Mouse (Mus musculus): ENCODE data around the gene Mapt. TPM values are rescaled to one million over a fixed set of nuclear protein-coding genes. Genes with fewer than 3 reads are reported as not detected.
"Not testable (repeated sequence)": the region's sequence is repeated elsewhere in the genome, so short reads cannot be mapped to it uniquely, and the experiment has no call there.

The Mapt gene
- polyA plus RNA-seq, 1 experiment from 2014 or later: 33.0 TPM

DNA sequence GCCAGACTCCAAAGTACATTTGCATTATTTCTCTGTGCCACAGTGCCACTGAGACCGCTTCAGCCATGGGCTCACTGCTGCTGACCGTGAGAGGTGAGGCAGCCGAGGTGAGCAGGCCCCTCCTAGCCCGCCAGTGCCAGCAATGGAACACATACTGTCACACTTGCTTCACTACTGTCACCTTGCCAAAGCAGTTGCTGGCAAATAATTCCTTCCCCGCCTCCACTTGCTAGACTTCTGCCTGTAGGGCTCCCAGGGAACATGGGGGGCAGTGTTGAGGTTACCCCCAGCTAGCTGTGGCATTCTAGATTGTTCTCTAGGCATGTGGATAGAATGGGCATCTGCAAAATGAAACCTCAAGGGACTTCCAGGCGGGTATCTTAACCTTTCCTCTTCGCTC is 6.0 kb downstream of the Mapt start:
- Histone ChIP-seq H3K27ac (ENCODE audit: low read depth, low read length) (no peak overlapping the region), H3K4me2 (ENCODE audit: low read depth, low read length, severe bottlenecking) (no peak overlapping the region), H3K9ac (ENCODE audit: low read length) (no peak overlapping the region), H3K9me3 (ENCODE audit: control insufficient read depth, low read length) (no peaks in the 10 kb centered on the region), H3K27me3 (ENCODE audit: control insufficient read depth, insufficient read depth, low read length) (peaks cover 36% of the 10 kb centered on the region), H3K4me1 (replicated peaks; ENCODE audit: control insufficient read depth, insufficient read depth, low read length) (peaks cover 5% of the 10 kb centered on the region), H3K4me3 (ENCODE audit: low read depth, low read length) (no peak overlapping the region), H3K36me3 (ENCODE audit: control insufficient read depth, insufficient read depth, low read length) (no peaks in the 10 kb centered on the region)
- DNase-seq (ENCODE audit: low spot score) (no peak), ATAC-seq (replicated peaks; ENCODE audit: low FRiP score) (no peak)
- WGBS: 70% methylated on average over 7 of the region's 7 CpGs

GRCm38 (mm10) chr11:104237958-104238747 is 7.0 kb downstream of the Mapt start:
- H3K27ac ChIP-seq (ENCODE audit: low read depth, low read length): no peak overlapping the region

GRCm38 (mm10) chr11:104245478-104245877 is 14.3 kb downstream of the Mapt start:
- H3K27ac ChIP-seq (ENCODE audit: low read depth, low read length); H3K4me2 ChIP-seq (ENCODE audit: low read depth, low read length, severe bottlenecking); H3K9ac ChIP-seq (ENCODE audit: low read length); H3K4me3 ChIP-seq (ENCODE audit: low read depth, low read length); H3K27me3 ChIP-seq (ENCODE audit: control insufficient read depth, insufficient read depth, low read length); H3K9me3 ChIP-seq (ENCODE audit: control insufficient read depth, low read length); ATAC-seq (replicated peaks; ENCODE audit: low FRiP score); H3K36me3 ChIP-seq (ENCODE audit: control insufficient read depth, insufficient read depth, low read length); H3K4me1 ChIP-seq (replicated peaks; ENCODE audit: control insufficient read depth, insufficient read depth, low read length); DNase-seq (ENCODE audit: low spot score): not testable (repeated sequence)
- 78% methylated on average over 6 of the region's 6 CpGs for WGBS

More at GRCm38 (mm10) chr11:104237958-104238747, 7.0 kb downstream of the Mapt start:
- no peaks in the 10 kb centered on the region for H3K36me3 ChIP-seq (ENCODE audit: control insufficient read depth, insufficient read depth, low read length)
- DNase-seq (ENCODE audit: low spot score): no peak
- H3K4me3 ChIP-seq (ENCODE audit: low read depth, low read length): no peak overlapping the region
- no peak overlapping the region for H3K4me2 ChIP-seq (ENCODE audit: low read depth, low read length, severe bottlenecking)
- no peaks in the 10 kb centered on the region for H3K9me3 ChIP-seq (ENCODE audit: control insufficient read depth, low read length)
- 69% methylated on average over 13 of the region's 13 CpGs for WGBS
- no peak overlapping the region for H3K9ac ChIP-seq (ENCODE audit: low read length)
- peaks cover 27% of the 10 kb centered on the region for H3K27me3 ChIP-seq (ENCODE audit: control insufficient read depth, insufficient read depth, low read length)
- no peak for ATAC-seq (replicated peaks; ENCODE audit: low FRiP score)
- H3K4me1 ChIP-seq (replicated peaks; ENCODE audit: control insufficient read depth, insufficient read depth, low read length): no peaks in the 10 kb centered on the region; the same call in 1 of the 2 replicates

DNA sequence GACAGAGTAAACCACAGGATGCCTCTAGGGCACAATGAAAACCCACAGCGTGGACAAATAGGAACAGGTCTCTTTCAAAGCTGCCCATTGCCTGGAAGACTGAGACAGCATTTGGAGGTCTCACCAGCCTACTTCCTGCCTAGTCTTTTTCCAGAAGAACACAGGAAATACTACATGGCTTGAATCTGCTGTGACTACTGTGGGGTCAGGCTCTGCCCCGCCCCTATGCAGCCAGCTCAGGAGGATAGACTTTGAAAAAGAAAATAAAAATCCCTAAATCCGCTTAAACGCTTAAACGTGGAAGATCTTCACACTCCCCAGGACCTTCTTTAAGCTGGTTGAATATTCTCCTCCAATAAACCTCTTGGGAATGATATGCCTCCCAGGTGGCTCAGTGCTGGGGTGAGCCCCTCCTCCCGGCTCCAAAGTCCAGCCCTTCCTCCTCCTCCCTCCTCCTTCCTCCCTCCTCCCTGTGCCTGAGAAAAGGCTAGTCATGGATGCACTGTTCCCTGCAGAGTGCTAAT is 15.0 kb downstream of the Mapt start:
- no peak for ATAC-seq (replicated peaks; ENCODE audit: low FRiP score)
- peak; percentile 43 for DNase-seq (ENCODE audit: low spot score)
- Histone ChIP-seq H3K9me3 (ENCODE audit: control insufficient read depth, low read length) (no peaks in the 10 kb centered on the region), H3K27me3 (ENCODE audit: control insufficient read depth, insufficient read depth, low read length) (no peaks in the 10 kb centered on the region), H3K36me3 (ENCODE audit: control insufficient read depth, insufficient read depth, low read length) (no peaks in the 10 kb centered on the region), H3K27ac (ENCODE audit: low read depth, low read length) (no peak overlapping the region), H3K4me3 (ENCODE audit: low read depth, low read length) (no peak overlapping the region), H3K4me1 (replicated peaks; ENCODE audit: control insufficient read depth, insufficient read depth, low read length) (no peaks in the 10 kb centered on the region), H3K9ac (ENCODE audit: low read length) (no peak overlapping the region), H3K4me2 (ENCODE audit: low read depth, low read length, severe bottlenecking) (no peak overlapping the region)
- 20% methylated on average over 6 of the region's 6 CpGs for WGBS

DNA sequence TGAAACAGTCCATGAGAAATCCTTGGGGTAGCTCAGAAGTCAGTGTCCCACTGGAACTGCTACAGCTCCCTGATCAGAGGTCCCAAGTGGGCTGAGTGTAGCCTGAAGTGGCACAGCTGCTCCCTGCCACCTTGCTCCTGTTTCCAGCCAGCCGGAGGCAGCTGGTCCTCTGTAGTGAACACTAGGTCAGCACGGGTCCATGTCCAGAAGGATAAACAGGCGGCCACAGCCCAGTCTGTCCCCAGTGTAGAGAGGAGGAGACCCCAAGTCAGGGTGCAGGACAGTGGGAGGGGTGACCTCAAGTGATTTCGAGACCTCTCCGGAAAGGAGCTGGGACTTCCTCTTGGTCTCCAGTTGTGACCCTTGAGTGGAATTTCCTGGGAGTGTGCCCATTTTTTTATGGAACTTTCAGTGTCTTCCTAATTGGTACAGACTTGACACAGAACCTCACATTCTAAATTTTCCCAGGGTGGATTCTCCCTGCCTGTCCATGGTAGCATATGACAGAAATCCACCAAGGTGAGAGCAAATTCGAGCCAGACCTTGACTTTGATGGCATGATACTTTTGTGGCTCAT is 16.0 kb downstream of the Mapt start:
- Histone ChIP-seq H3K27me3 (ENCODE audit: control insufficient read depth, insufficient read depth, low read length) (no peaks in the 10 kb centered on the region), H3K36me3 (ENCODE audit: control insufficient read depth, insufficient read depth, low read length) (no peaks in the 10 kb centered on the region), H3K4me1 (replicated peaks; ENCODE audit: control insufficient read depth, insufficient read depth, low read length) (no peaks in the 10 kb centered on the region), H3K9ac (ENCODE audit: low read length) (no peak overlapping the region), H3K4me3 (ENCODE audit: low read depth, low read length) (no peak overlapping the region), H3K9me3 (ENCODE audit: control insufficient read depth, low read length) (no peaks in the 10 kb centered on the region), H3K27ac (ENCODE audit: low read depth, low read length) (no peak overlapping the region), H3K4me2 (ENCODE audit: low read depth, low read length, severe bottlenecking) (no peak overlapping the region)
- DNase-seq (ENCODE audit: low spot score): no peak
- no peak for ATAC-seq (replicated peaks; ENCODE audit: low FRiP score)
- 81% methylated on average over 6 of the region's 6 CpGs for WGBS

DNA sequence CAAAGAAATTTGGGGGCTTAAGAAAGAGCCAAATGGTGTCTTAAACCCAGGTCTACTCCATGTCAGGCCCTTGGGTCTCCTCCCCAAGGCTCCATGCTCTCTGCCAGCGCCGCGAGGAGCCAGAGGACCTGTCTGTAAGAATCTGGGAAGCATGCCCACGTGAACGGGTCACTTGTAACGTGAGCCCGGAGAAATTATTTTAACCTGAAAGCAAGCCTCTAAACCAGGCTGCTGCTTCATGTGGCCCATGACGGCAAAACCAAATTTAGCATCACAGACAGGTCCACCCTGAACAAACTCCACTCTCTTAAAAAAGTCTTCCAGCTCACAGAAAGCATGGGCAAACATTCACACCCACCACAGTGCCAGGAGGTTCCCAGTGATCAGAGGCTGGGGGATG is 18.2 kb downstream of the Mapt start:
- Histone ChIP-seq H3K9me3 (ENCODE audit: control insufficient read depth, low read length) (no peaks in the 10 kb centered on the region), H3K9ac (ENCODE audit: low read length) (no peak overlapping the region), H3K36me3 (ENCODE audit: control insufficient read depth, insufficient read depth, low read length) (no peaks in the 10 kb centered on the region), H3K27ac (ENCODE audit: low read depth, low read length) (no peak overlapping the region), H3K27me3 (ENCODE audit: control insufficient read depth, insufficient read depth, low read length) (no peaks in the 10 kb centered on the region), H3K4me1 (replicated peaks; ENCODE audit: control insufficient read depth, insufficient read depth, low read length) (no peaks in the 10 kb centered on the region), H3K4me2 (ENCODE audit: low read depth, low read length, severe bottlenecking) (no peak overlapping the region), H3K4me3 (ENCODE audit: low read depth, low read length) (no peak overlapping the region)
- 83% methylated on average over 8 of the region's 8 CpGs for WGBS
- DNase-seq (ENCODE audit: low spot score): no peak
- no peak for ATAC-seq (replicated peaks; ENCODE audit: low FRiP score)

- WGBS: 93% methylated on average over 6 of the region's 6 CpGs
- no peaks in the 10 kb centered on the region for H3K36me3 ChIP-seq (ENCODE audit: control insufficient read depth, insufficient read depth, low read length)
- no peak for ATAC-seq (replicated peaks; ENCODE audit: low FRiP score)
These were observed 19.9 kb downstream of the Mapt start for GRCm38 (mm10) chr11:104251121-104251520.

GRCm38 (mm10) chr11:104252094-104252493 is 20.9 kb downstream of the Mapt start:
- no peaks in the 10 kb centered on the region for H3K36me3 ChIP-seq (ENCODE audit: control insufficient read depth, insufficient read depth, low read length)
- no peaks in the 10 kb centered on the region for H3K27me3 ChIP-seq (ENCODE audit: control insufficient read depth, insufficient read depth, low read length)
- no peak overlapping the region for H3K27ac ChIP-seq (ENCODE audit: low read depth, low read length)
- no peak overlapping the region for H3K4me2 ChIP-seq (ENCODE audit: low read depth, low read length, severe bottlenecking)
- H3K4me3 ChIP-seq (ENCODE audit: low read depth, low read length): no peak overlapping the region
- no peaks in the 10 kb centered on the region for H3K4me1 ChIP-seq (replicated peaks; ENCODE audit: control insufficient read depth, insufficient read depth, low read length)
- 83% methylated on average over 3 of the region's 3 CpGs for WGBS
- no peak overlapping the region for H3K9ac ChIP-seq (ENCODE audit: low read length)
- ATAC-seq (replicated peaks; ENCODE audit: low FRiP score): no peak
- no peaks in the 10 kb centered on the region for H3K9me3 ChIP-seq (ENCODE audit: control insufficient read depth, low read length)
- no peak for DNase-seq (ENCODE audit: low spot score)

More at GRCm38 (mm10) chr11:104251121-104251520, 19.9 kb downstream of the Mapt start:
- no peak overlapping the region for H3K9ac ChIP-seq (ENCODE audit: low read length)
- no peaks in the 10 kb centered on the region for H3K4me1 ChIP-seq (replicated peaks; ENCODE audit: control insufficient read depth, insufficient read depth, low read length)
- no peak for DNase-seq (ENCODE audit: low spot score)
- H3K4me3 ChIP-seq (ENCODE audit: low read depth, low read length): no peak overlapping the region
- no peaks in the 10 kb centered on the region for H3K27me3 ChIP-seq (ENCODE audit: control insufficient read depth, insufficient read depth, low read length)
- H3K4me2 ChIP-seq (ENCODE audit: low read depth, low read length, severe bottlenecking): no peak overlapping the region
- no peaks in the 10 kb centered on the region for H3K9me3 ChIP-seq (ENCODE audit: control insufficient read depth, low read length)
- no peak overlapping the region for H3K27ac ChIP-seq (ENCODE audit: low read depth, low read length)

Measured in forebrain, embryonic 11.5 days (tissue).